Mouse (Mus musculus) ES-E14 (cell line): ENCODE data around the gene Tdrd5. TPM values are rescaled to one million over a fixed set of nuclear protein-coding genes. Genes with fewer than 3 reads are reported as not detected.

Experiments used
- DNase-seq: peaks from one replicate; pipeline ENCODE4 v3.0.0-alpha.2; 2013; ENCODE audit warnings: low read depth, low spot score
- H3K27ac ChIP-seq: 2 replicates; pipeline ENCODE4 v1.5.1; 2012; ENCODE audit warnings: low read depth, mild to moderate bottlenecking, low read length, moderate library complexity, mixed read lengths; ENCODE audit not compliant: poor library complexity, insufficient read depth, severe bottlenecking
- H3K36me3 ChIP-seq: 2 replicates; pipeline ENCODE4 v1.6.1; 2012; ENCODE audit warnings: mild to moderate bottlenecking, low read length, moderate library complexity, mixed read lengths; ENCODE audit not compliant: control insufficient read depth, poor library complexity, insufficient read depth, severe bottlenecking
- H3K4me1 ChIP-seq, 2 experiments: fragments of 150-350 bp in 1 of 2; sonication (generic) in 1 of 2; 2 replicates each; pipeline ENCODE4 v1.6.1; 2012; ENCODE audit warnings: low read length in 2 of 2, mild to moderate bottlenecking in 1 of 2, mixed read lengths in 1 of 2; ENCODE audit not compliant: control insufficient read depth in 2 of 2, insufficient read depth in 2 of 2, poor library complexity in 1 of 2
- H3K4me3 ChIP-seq, 2 experiments: fragments of 150-350 bp in 1 of 2; sonication (generic) in 1 of 2; 2 replicates each; pipeline ENCODE4 v1.5.1; 2012; ENCODE audit warnings: low read length in 2 of 2, low read depth in 1 of 2, mild to moderate bottlenecking in 1 of 2, mixed read lengths in 1 of 2; ENCODE audit not compliant: insufficient read depth in 1 of 2, poor library complexity in 1 of 2, severe bottlenecking in 1 of 2
- H3K9ac ChIP-seq: 2 replicates; pipeline ENCODE4 v1.6.1; 2012; ENCODE audit warnings: low read depth, mild to moderate bottlenecking, low read length, mixed read lengths; ENCODE audit not compliant: poor library complexity, insufficient read depth, severe bottlenecking
- H3K9me3 ChIP-seq: fragments of 150-350 bp; sonication (generic); 2 replicates; pipeline ENCODE4 v1.6.1; 2012; ENCODE audit warnings: low read depth, mild to moderate bottlenecking, low read length; ENCODE audit not compliant: control insufficient read depth, insufficient read depth
- CHD2 ChIP-seq: IDR thresholded peaks from 2 replicates; pipeline ENCODE4 v1.6.1; 2014; ENCODE audit warnings: mild to moderate bottlenecking, low read depth, low read length, inconsistent platforms
- HCFC1 ChIP-seq: IDR thresholded peaks from 2 replicates; pipeline ENCODE4 v1.6.1; 2012; ENCODE audit warnings: low read length, inconsistent platforms, borderline replicate concordance; ENCODE audit not compliant: insufficient read depth
- MAFK ChIP-seq: IDR thresholded peaks from 2 replicates; pipeline ENCODE4 v1.6.1; 2014; ENCODE audit warnings: mild to moderate bottlenecking, low read depth, low read length, inconsistent platforms; ENCODE audit not compliant: insufficient read depth
- ZC3H11A ChIP-seq: IDR thresholded peaks from 2 replicates; pipeline ENCODE4 v1.6.1; 2012; ENCODE audit warnings: low read depth, mild to moderate bottlenecking, inconsistent platforms, low read length, borderline replicate concordance
- ZNF384 ChIP-seq: IDR thresholded peaks from 2 replicates; pipeline ENCODE4 v1.6.1; 2012; ENCODE audit warnings: low read depth, low read length, inconsistent platforms
- in situ Hi-C, 2 experiments: fragments of 600-800 bp; cut with MboI; formaldehyde crosslinking; loops; one replicate each; pipeline ENCODE4 v1.15.1; 2025; ENCODE audit warnings: low sequenced_read_pairs in 2 of 2, inconsistent platforms in 1 of 2; ENCODE audit not compliant: unreplicated experiment in 2 of 2
- total RNA-seq: library from RNA; depleted of rRNA; stranded (reverse); fragments of 300-350 nt; gene quantifications from 2 replicates; pipeline ENCODE4 v1.2.3, GENCODE M21; 2012; rRNA removed

Tdrd5 gene
- total RNA-seq, 1 experiment = 1.7 TPM

DNA sequence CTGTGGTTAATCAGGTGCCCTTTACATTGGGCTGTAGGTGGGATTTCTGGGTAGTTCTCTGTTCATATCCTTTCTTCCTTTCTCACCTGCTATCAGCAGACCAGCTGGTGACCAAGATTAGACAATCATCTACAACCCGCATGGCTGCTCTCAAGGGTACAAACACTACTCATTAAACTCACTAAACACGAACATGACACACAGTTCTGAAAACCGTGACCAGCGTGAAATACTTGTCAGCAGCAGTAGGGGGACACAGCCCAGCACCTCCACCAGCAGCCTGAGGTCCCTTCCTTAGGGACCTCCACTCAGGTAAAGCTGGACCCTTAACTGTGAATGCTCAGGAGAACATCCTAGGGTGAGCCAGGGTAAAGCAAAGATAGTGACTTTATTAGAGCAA is 87.2 kb downstream of the Tdrd5 start:
- in situ Hi-C loops = no loop called here
- no peak for TF ChIP-seq HCFC1
- TF ChIP-seq MAFK = no peak
- no peak overlapping the region for H3K27ac ChIP-seq

DNA sequence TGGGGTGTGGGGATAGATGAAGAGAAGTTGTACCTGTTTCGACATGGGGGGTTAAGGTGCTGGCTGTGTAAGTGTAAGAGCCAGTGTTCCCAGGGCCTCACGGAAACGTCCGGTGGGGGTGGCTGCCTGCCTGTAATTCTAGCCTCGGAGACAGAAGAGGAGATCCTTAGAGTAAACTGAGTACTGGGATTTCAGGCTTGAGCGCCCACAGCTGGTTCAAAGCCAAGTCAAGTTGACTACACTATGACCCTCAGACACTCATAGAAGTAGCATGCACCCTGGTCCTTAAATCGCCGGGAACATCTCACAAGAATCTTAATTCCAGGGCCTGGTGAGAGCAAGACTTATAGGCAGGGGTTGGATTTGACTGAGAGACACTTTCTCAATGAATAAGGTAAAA is 88.8 kb downstream of the Tdrd5 start:
- Histone ChIP-seq H3K4me1 (peaks cover 4 to 8% of the 10 kb centered on the region in 2 experiments; a peak in 1 of 4 replicates), H3K9ac (no peak overlapping the region), H3K9me3 (no peaks in the 10 kb centered on the region), H3K4me3 (no peak overlapping the region), H3K36me3 (no peaks in the 10 kb centered on the region), H3K27ac (no peak overlapping the region)
- in situ Hi-C loops = no loop called here
- no peak for TF ChIP-seq CHD2
- no peak for TF ChIP-seq ZC3H11A
- TF ChIP-seq MAFK = no peak
- TF ChIP-seq HCFC1 = no peak
- no peak for DNase-seq

More for the DNA sequence above, 87.2 kb downstream of the Tdrd5 start:
- Histone ChIP-seq H3K9ac (no peak overlapping the region), H3K36me3 (no peaks in the 10 kb centered on the region), H3K4me3 (no peak overlapping the region), H3K9me3 (no peaks in the 10 kb centered on the region), H3K4me1 (peaks cover 4 to 8% of the 10 kb centered on the region in 2 experiments; a peak in 1 of 4 replicates)
- DNase-seq = no peak

DNA sequence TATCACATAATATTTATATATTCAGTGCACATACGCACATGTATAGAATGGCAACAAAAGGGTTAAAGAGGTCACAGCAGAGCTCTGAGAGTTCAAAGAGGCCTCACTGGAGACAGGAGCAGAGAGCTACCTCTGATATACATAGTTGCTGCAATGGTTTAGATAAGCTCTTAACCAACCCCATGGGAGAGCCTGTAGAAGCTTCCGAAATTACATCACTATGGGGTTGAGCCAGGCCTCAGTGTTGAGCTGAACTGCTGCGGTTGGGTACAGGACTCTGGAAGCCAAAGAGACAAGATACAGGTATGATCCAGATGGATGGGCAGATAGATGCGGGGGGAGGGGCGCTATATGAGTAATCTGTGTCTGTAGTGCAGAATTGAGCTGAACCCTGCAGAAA is 90.5 kb downstream of the Tdrd5 start:
- DNase-seq = no peak
- Histone ChIP-seq H3K4me3 (no peak overlapping the region), H3K27ac (no peak overlapping the region), H3K9me3 (no peaks in the 10 kb centered on the region), H3K36me3 (no peaks in the 10 kb centered on the region), H3K4me1 (peaks cover 4 to 7% of the 10 kb centered on the region in 2 experiments; a peak in 1 of 4 replicates), H3K9ac (no peak overlapping the region)
- TF ChIP-seq CHD2 = no peak
- no peak for TF ChIP-seq MAFK
- TF ChIP-seq ZC3H11A = no peak
- TF ChIP-seq HCFC1 = no peak
- no peak for TF ChIP-seq ZNF384
- in situ Hi-C loops = no loop called here

DNA sequence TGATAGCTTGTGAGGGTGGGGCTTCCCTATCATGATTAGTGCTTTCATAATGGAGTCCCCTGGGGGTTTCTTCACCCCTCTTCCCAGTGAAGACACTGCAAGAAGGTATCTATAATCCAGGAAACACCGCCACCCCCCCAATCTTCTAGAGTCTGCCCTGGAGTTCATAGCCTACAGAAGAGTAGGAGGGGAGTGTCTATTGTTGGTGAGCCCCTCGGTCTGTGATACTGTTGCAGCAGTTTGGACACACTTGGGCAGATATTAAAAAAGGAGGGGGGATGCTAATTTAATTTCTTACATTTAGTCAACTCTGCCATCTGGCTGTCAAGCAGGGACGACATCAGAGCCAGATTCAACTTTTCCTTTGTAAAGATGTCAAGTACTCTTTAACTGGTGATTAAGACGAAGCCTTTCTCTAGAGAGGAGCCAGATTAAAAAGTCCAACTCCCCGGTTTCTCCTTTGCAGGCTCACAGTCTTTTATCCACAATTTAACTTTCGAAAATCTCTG is 91.6 kb downstream of the Tdrd5 start:
- DNase-seq = no peak
- no peak for TF ChIP-seq CHD2
- TF ChIP-seq ZC3H11A = no peak
- TF ChIP-seq HCFC1 = no peak
- TF ChIP-seq ZNF384 = no peak
- no peak for TF ChIP-seq MAFK
- H3K9ac ChIP-seq = no peak overlapping the region
- H3K4me1 ChIP-seq = no peaks in the 10 kb centered on the region
- H3K9me3 ChIP-seq = no peaks in the 10 kb centered on the region
- in situ Hi-C loops = no loop called here
- H3K4me3 ChIP-seq = no peak overlapping the region
- no peak overlapping the region for H3K27ac ChIP-seq
- no peaks in the 10 kb centered on the region for H3K36me3 ChIP-seq

Other genes with a start within 250 kb of the Tdrd5 start
- gene Fam163a, start 98.6 kb downstream of the Tdrd5 start, total RNA-seq = 0.09 and 0.11 TPM in 2 replicates
- gene Nphs2, start 7.1 kb upstream of the Tdrd5 start, total RNA-seq = not detected in 2 replicates
- 350 and 385 TPM in 2 replicates for gene Gm2000, start 62.4 kb upstream of the Tdrd5 start, total RNA-seq
- gene Axdnd1, start 117.5 kb upstream of the Tdrd5 start, total RNA-seq = 0.49 and 0.69 TPM in 2 replicates
- 62.4 and 73.9 TPM in 2 replicates for gene Soat1, start 170.7 kb upstream of the Tdrd5 start, total RNA-seq
- gene Gm10031, start 220.3 kb upstream of the Tdrd5 start, total RNA-seq = 19.4 and 20.3 TPM in 2 replicates